Mouse (Mus musculus): Measurements from ENCODE around the gene Pdzd2. TPM values are rescaled to one million over a fixed set of nuclear protein-coding genes. Genes with fewer than 3 reads are reported as not detected.

The Pdzd2 gene
- polyA plus RNA-seq, 1 experiment: 19.8 TPM

DNA sequence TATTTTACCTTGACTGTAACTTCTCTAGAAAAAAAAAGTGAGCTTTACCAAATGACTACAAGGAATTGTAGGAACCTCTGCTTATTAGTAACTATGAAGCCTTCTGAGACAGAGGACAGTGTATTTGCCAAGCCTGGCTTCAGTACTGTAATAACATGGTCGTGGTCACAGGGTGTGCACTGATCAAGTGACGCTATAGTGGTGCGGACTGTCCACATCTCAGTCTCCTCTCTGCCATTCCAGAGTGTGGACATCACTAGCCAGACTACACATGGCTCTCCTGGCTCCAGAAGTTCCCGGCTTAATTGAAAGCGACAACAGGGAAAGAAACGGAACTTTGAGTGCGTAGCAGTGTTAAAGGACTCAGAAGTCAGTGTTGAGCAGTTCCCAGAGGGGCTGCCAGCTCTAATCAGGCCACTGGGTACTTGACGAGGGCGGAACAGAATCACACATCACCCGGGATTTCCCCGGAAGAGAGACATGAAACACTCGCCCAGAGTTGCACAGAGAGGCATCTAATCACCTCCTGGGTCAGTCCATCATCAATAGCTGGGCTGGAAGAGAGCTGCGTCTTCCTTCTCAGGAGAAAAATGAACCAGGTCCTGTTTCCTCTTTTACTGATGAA lies 237.7 kb downstream of the Pdzd2 start:
- Histone ChIP-seq H3K4me1 (ENCODE audit: control insufficient read depth, insufficient read depth, low read length) (peaks cover 3% of the 10 kb centered on the region; the same call in 1 of the 2 replicates), H3K27ac (ENCODE audit: insufficient read depth, low read length) (no peak overlapping the region), H3K4me3 (ENCODE audit: insufficient read depth, low read length) (no peak overlapping the region)
- no peak for TF ChIP-seq CTCF (IDR thresholded peaks at IDR 0.05; ENCODE audit: extremely low read depth, insufficient read depth, low read length)
- no peak for TF ChIP-seq POLR2A (IDR thresholded peaks at IDR 0.05; ENCODE audit: extremely low read depth, insufficient read depth, low read length)

- no peak for TF ChIP-seq CTCF (IDR thresholded peaks at IDR 0.05; ENCODE audit: extremely low read depth, insufficient read depth, low read length)
- TF ChIP-seq POLR2A (IDR thresholded peaks at IDR 0.05; ENCODE audit: extremely low read depth, insufficient read depth, low read length): no peak
These were observed 239.1 kb downstream of the Pdzd2 start for GRCm38 (mm10) chr15:12500674-12501073.

DNA sequence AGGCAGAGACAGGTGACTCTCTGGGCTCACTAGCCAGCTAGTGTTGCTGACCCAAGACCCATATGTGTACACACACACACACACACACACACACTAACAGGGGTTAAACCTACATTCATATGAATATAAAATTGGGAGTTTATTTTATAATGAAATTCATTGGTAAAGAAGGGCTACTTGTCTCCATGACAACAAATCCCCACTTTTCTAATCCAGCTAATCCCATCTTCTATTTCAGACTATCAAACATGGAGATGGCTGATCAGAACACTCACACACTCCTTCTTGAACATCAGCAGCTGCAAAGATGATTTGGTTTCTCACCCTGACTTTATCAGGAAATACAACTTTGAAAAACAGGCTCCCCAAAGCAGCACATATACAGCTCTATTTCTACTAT lies 245.6 kb downstream of the Pdzd2 start:
- H3K4me3 ChIP-seq (ENCODE audit: insufficient read depth, low read length): no peak overlapping the region
- H3K4me1 ChIP-seq (ENCODE audit: control insufficient read depth, insufficient read depth, low read length): no peaks in the 10 kb centered on the region
- no peak for TF ChIP-seq CTCF (IDR thresholded peaks at IDR 0.05; ENCODE audit: extremely low read depth, insufficient read depth, low read length)
- no peak for TF ChIP-seq POLR2A (IDR thresholded peaks at IDR 0.05; ENCODE audit: extremely low read depth, insufficient read depth, low read length)
- H3K27ac ChIP-seq (ENCODE audit: insufficient read depth, low read length): no peak overlapping the region

More at GRCm38 (mm10) chr15:12500674-12501073, 239.1 kb downstream of the Pdzd2 start:
- H3K4me1 ChIP-seq (ENCODE audit: control insufficient read depth, insufficient read depth, low read length): no peaks in the 10 kb centered on the region
- H3K4me3 ChIP-seq (ENCODE audit: insufficient read depth, low read length): no peak overlapping the region
- no peak overlapping the region for H3K27ac ChIP-seq (ENCODE audit: insufficient read depth, low read length)

DNA sequence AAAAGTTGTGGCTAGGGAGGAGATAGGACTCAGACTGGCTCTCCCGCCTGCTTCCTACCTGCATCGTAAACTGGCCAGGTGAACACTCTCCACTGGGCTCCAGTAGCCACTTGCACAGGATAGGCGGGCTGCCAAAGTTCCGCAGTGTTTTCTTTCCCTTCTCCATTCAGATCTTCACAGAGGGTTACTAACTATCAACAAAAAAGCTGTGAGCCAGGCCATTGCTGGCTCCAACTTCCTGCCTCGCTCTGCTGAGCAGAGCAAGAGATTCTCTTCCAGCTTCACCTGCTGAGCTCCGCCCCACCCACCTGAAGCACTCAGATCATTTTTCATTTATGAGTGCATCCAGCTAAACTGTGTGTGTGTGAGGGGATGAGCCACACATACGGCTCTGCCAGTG lies 246.5 kb downstream of the Pdzd2 start:
- no peak for TF ChIP-seq CTCF (IDR thresholded peaks at IDR 0.05; ENCODE audit: extremely low read depth, insufficient read depth, low read length)
- TF ChIP-seq POLR2A (IDR thresholded peaks at IDR 0.05; ENCODE audit: extremely low read depth, insufficient read depth, low read length): no peak
- H3K4me1 ChIP-seq (ENCODE audit: control insufficient read depth, insufficient read depth, low read length): no peaks in the 10 kb centered on the region
- H3K4me3 ChIP-seq (ENCODE audit: insufficient read depth, low read length): no peak overlapping the region
- no peak overlapping the region for H3K27ac ChIP-seq (ENCODE audit: insufficient read depth, low read length)

DNA sequence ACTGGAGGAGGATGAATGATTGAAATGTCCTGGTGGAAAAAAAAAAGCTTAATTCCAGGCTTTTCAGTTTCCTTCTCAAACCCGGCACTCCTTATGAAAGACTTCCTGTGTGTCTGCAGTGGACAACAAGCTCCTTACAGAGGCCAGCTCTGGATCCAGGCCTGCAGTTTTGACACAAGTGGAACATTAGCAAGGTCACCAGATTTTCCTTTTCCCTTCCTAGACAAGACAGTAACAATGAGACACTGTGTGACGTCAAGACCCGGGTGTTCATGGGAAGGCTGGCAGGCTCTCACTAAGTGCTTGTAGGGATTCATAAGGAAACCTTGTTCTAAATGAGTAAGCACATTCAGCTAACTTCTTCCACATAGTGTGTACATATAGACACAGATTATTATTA lies 248.8 kb downstream of the Pdzd2 start:
- no peak overlapping the region for H3K4me3 ChIP-seq (ENCODE audit: insufficient read depth, low read length)
- TF ChIP-seq CTCF (IDR thresholded peaks at IDR 0.05; ENCODE audit: extremely low read depth, insufficient read depth, low read length) (no peak), POLR2A (IDR thresholded peaks at IDR 0.05; ENCODE audit: extremely low read depth, insufficient read depth, low read length) (no peak)
- no peaks in the 10 kb centered on the region; the same call in 1 of the 2 replicates for H3K4me1 ChIP-seq (ENCODE audit: control insufficient read depth, insufficient read depth, low read length)
- H3K27ac ChIP-seq (ENCODE audit: insufficient read depth, low read length): 0 out of 2 replicates have a peak overlapping the region, but pooled peaks have one; percentile 18

- no peak overlapping the region for H3K4me3 ChIP-seq (ENCODE audit: insufficient read depth, low read length)
- TF ChIP-seq POLR2A (IDR thresholded peaks at IDR 0.05; ENCODE audit: extremely low read depth, insufficient read depth, low read length) (no peak), CTCF (IDR thresholded peaks at IDR 0.05; ENCODE audit: extremely low read depth, insufficient read depth, low read length) (no peak)
- no peaks in the 10 kb centered on the region; the same call in 1 of the 2 replicates for H3K4me1 ChIP-seq (ENCODE audit: control insufficient read depth, insufficient read depth, low read length)
- H3K27ac ChIP-seq (ENCODE audit: insufficient read depth, low read length): no peak overlapping the region
These were observed 249.2 kb downstream of the Pdzd2 start for GRCm38 (mm10) chr15:12490527-12490926.

DNA sequence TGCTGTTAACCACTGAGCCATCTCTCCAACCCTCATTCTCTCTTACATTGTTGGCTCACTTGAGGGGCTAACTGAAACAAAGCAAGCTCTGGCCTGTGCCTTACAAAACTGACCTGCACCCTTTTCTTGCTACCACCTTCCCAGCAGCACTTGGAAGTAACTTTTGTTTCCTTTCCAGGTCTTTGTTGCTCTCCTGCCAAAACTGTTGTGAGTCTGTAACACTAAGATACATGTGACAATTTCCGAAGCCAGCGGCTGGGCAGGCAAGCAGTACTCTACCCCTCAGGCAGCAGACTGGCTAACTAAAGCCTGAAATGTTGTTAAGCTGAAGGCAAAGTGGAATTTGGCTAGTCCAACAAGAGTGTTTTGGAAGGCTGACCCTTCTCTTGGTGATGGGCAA lies 251.4 kb downstream of the Pdzd2 start:
- Histone ChIP-seq H3K4me3 (ENCODE audit: insufficient read depth, low read length) (no peak overlapping the region), H3K4me1 (ENCODE audit: control insufficient read depth, insufficient read depth, low read length) (no peaks in the 10 kb centered on the region; the same call in 1 of the 2 replicates), H3K27ac (ENCODE audit: insufficient read depth, low read length) (no peak overlapping the region)
- TF ChIP-seq POLR2A (IDR thresholded peaks at IDR 0.05; ENCODE audit: extremely low read depth, insufficient read depth, low read length): no peak
- no peak for TF ChIP-seq CTCF (IDR thresholded peaks at IDR 0.05; ENCODE audit: extremely low read depth, insufficient read depth, low read length)

DNA sequence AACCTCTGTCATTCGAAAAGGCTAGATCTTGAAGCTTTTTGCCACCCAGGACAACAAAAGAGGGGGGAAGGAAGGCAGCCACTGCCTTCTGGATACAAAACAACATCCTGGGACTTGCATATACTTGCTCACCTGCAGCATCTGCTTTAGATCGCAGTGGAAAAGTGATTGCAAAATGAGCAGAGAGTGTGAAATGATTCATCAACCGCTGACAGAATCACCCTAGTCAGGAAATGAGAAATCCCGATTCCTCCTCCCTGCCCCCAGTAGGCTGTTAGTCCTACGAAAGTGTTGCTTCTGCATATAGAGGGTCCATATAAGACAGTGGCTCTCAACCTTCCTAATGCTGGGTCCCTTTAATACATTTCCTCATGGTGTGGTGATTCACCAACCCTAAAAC lies 258.5 kb downstream of the Pdzd2 start:
- H3K27ac ChIP-seq (ENCODE audit: insufficient read depth, low read length): no peak overlapping the region

DNA sequence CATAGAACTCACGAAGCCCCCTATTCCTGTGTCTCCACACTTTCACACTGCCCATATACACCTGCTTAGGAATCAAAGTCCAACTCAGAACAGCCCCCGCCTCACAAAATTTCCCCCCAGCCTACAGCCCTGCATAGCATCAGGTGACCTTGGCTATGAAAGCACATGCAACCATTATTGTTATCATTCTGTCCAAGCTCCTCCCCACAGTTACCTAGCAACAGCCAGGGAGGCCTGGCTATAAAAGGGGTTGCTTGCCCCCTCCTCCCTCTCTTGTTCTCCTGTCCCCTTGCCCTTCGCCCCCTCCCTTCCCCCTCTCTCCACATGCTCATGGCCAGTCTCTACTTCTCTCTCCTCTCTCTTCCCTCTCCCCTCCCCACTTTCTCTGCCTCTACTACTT lies 259.4 kb downstream of the Pdzd2 start:
- no peak for TF ChIP-seq POLR2A (IDR thresholded peaks at IDR 0.05; ENCODE audit: extremely low read depth, insufficient read depth, low read length)
- TF ChIP-seq CTCF (IDR thresholded peaks at IDR 0.05; ENCODE audit: extremely low read depth, insufficient read depth, low read length): no peak
- H3K4me3 ChIP-seq (ENCODE audit: insufficient read depth, low read length): no peak overlapping the region
- H3K4me1 ChIP-seq (ENCODE audit: control insufficient read depth, insufficient read depth, low read length): peaks cover 2% of the 10 kb centered on the region; the same call in 1 of the 2 replicates
- no peak overlapping the region for H3K27ac ChIP-seq (ENCODE audit: insufficient read depth, low read length)

More for the DNA sequence above, 258.5 kb downstream of the Pdzd2 start:
- H3K4me1 ChIP-seq (ENCODE audit: control insufficient read depth, insufficient read depth, low read length): peaks cover 2% of the 10 kb centered on the region; the same call in 1 of the 2 replicates
- no peak for TF ChIP-seq CTCF (IDR thresholded peaks at IDR 0.05; ENCODE audit: extremely low read depth, insufficient read depth, low read length)
- no peak for TF ChIP-seq POLR2A (IDR thresholded peaks at IDR 0.05; ENCODE audit: extremely low read depth, insufficient read depth, low read length)
- no peak overlapping the region for H3K4me3 ChIP-seq (ENCODE audit: insufficient read depth, low read length)

DNA sequence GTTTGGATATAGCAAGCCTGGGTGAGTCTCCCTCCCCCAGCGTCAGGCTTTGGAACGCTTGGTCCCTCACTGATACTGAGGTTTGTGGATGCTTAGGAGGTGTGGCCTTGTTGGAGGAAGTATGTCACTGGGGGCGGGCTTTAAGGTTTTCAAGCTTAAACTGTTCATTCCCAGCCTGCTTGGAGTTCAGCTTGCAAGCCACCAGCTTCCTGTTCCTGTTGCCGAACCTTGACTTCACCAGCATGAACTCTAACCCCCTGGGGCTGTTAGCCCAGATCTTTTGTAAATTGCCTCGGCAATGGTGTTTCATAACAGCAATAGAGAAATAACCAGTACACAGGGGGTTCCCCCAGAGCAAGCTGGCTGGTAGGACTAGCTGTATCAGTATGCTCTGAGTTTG lies 260.4 kb downstream of the Pdzd2 start:
- Histone ChIP-seq H3K27ac (ENCODE audit: insufficient read depth, low read length) (no peak overlapping the region), H3K4me1 (ENCODE audit: control insufficient read depth, insufficient read depth, low read length) (peaks cover 2% of the 10 kb centered on the region; the same call in 1 of the 2 replicates), H3K4me3 (ENCODE audit: insufficient read depth, low read length) (no peak overlapping the region)
- no peak for TF ChIP-seq CTCF (IDR thresholded peaks at IDR 0.05; ENCODE audit: extremely low read depth, insufficient read depth, low read length)
- TF ChIP-seq POLR2A (IDR thresholded peaks at IDR 0.05; ENCODE audit: extremely low read depth, insufficient read depth, low read length): no peak
